Mouse (Mus musculus): ENCODE measurements around the gene Vmn1r233. TPM values are rescaled to one million over a fixed set of nuclear protein-coding genes. Genes with fewer than 3 reads are reported as not detected.
A peak's percentile ranks its signal among the peaks of the same experiment; 100 is the strongest.

Gene Vmn1r233
- not detected in 2 replicates for polyA plus RNA-seq (2015; fragmentation: Nextera tagmentation; extraction: Ambion mirVana)

GRCm38 (mm10) chr17:20996364-20996763, at the start of gene Vmn1r233:
Gene Vmn1r233 (minus strand): TSS chr17:20996464.
- ATAC-seq (ENCODE audit: low read depth) = no peak
- 0 out of 2 replicates have a peak, but pooled peaks cover 3% of the 10 kb centered on the region for H3K27me3 ChIP-seq
- DNase-seq = no peak
- no peaks in the 10 kb centered on the region for H3K4me1 ChIP-seq (replicated peaks)
- no peak within 1 kb of the TSS for H3K4me3 ChIP-seq (replicated peaks)
- no peak within 1 kb of the TSS for H3K4me2 ChIP-seq
- no peaks in the 10 kb centered on the region for H3K36me3 ChIP-seq
- no peak within 1 kb of the TSS for H3K9ac ChIP-seq
- H3K27ac ChIP-seq = no peak within 1 kb of the TSS
- H3K9me3 ChIP-seq (replicated peaks) = no peaks in the 10 kb centered on the region

- Histone ChIP-seq H3K36me3 (peaks cover 43% of the 10 kb centered on the region), H3K9ac (no peak overlapping the region), H3K9me3 (replicated peaks) (no peaks in the 10 kb centered on the region), H3K27ac (peak overlapping the region; percentile 72), H3K27me3 (no peaks in the 10 kb centered on the region), H3K4me2 (peak overlapping the region; percentile 43), H3K4me1 (replicated peaks) (peaks cover 36% of the 10 kb centered on the region), H3K4me3 (replicated peaks) (no peak overlapping the region)
- ATAC-seq (ENCODE audit: low read depth) (peak; percentile 89), DNase-seq (no peak)
- WGBS (ENCODE audit: insufficient replicate concordance) = 21% methylated on average over 1 of the region's 1 CpGs
These were observed 22.3 kb upstream of the Vmn1r233 start for GRCm38 (mm10) chr17:21018410-21019080.

- peaks cover 22% of the 10 kb centered on the region for H3K4me1 ChIP-seq (replicated peaks)
- DNase-seq (no peak), ATAC-seq (ENCODE audit: low read depth) (no peak)
- H3K27ac ChIP-seq = peak overlapping the region; percentile 83
- H3K4me2 ChIP-seq = peak overlapping the region; percentile 79
- H3K4me3 ChIP-seq (replicated peaks) = peak overlapping the region; percentile 75
- no peaks in the 10 kb centered on the region for H3K9me3 ChIP-seq (replicated peaks)
- H3K36me3 ChIP-seq = peaks cover 21% of the 10 kb centered on the region
- H3K27me3 ChIP-seq = no peaks in the 10 kb centered on the region
- WGBS (ENCODE audit: insufficient replicate concordance) = 19% methylated on average over 1 of the region's 1 CpGs
- H3K9ac ChIP-seq = peak overlapping the region; percentile 80
These were observed 13.5 kb upstream of the Vmn1r233 start for GRCm38 (mm10) chr17:21009726-21010125.

- Histone ChIP-seq H3K27me3 (no peaks in the 10 kb centered on the region), H3K4me2 (peak within 1 kb of the TSS; percentile 79), H3K27ac (peak within 1 kb of the TSS; percentile 83), H3K9ac (peak within 1 kb of the TSS; percentile 80), H3K9me3 (replicated peaks) (no peaks in the 10 kb centered on the region), H3K4me3 (replicated peaks) (peak within 1 kb of the TSS; percentile 75), H3K36me3 (peaks cover 18% of the 10 kb centered on the region), H3K4me1 (replicated peaks) (peaks cover 21% of the 10 kb centered on the region)
- ATAC-seq (ENCODE audit: low read depth) (peak; percentile 96), DNase-seq (peak; percentile 77)
- 5% methylated on average over 36 of the region's 36 CpGs for WGBS (ENCODE audit: insufficient replicate concordance)
These were observed 12.4 kb upstream of the Vmn1r233 start, which contains the start of gene Zfp160 for GRCm38 (mm10) chr17:21008382-21009331. Gene Zfp160 (plus strand): TSS chr17:21008903.

GRCm38 (mm10) chr17:20993716-20994115, 2.5 kb downstream of the Vmn1r233 start:
- no peak overlapping the region for H3K4me3 ChIP-seq (replicated peaks)
- WGBS (ENCODE audit: insufficient replicate concordance) = 54% methylated on average over 2 of the region's 2 CpGs
- H3K9me3 ChIP-seq (replicated peaks) = no peaks in the 10 kb centered on the region
- H3K36me3 ChIP-seq = no peaks in the 10 kb centered on the region
- H3K4me1 ChIP-seq (replicated peaks) = no peaks in the 10 kb centered on the region
- H3K9ac ChIP-seq = no peak overlapping the region
- DNase-seq (no peak), ATAC-seq (ENCODE audit: low read depth) (no peak)
- H3K4me2 ChIP-seq = no peak overlapping the region
- H3K27me3 ChIP-seq = no peaks in the 10 kb centered on the region
- no peak overlapping the region for H3K27ac ChIP-seq

GRCm38 (mm10) chr17:20966681-20967080, 29.6 kb downstream of the Vmn1r233 start:
- ATAC-seq (ENCODE audit: low read depth) (no peak), DNase-seq (no peak)
- Histone ChIP-seq H3K36me3 (peaks cover 78% of the 10 kb centered on the region), H3K9me3 (replicated peaks) (no peaks in the 10 kb centered on the region), H3K4me1 (replicated peaks) (no peaks in the 10 kb centered on the region), H3K27me3 (no peaks in the 10 kb centered on the region), H3K4me2 (no peak overlapping the region), H3K4me3 (replicated peaks) (no peak overlapping the region), H3K27ac (no peak overlapping the region), H3K9ac (no peak overlapping the region)

GRCm38 (mm10) chr17:20965421-20965820, 30.8 kb downstream of the Vmn1r233 start:
- H3K4me3 ChIP-seq (replicated peaks) = no peak overlapping the region
- H3K27me3 ChIP-seq = no peaks in the 10 kb centered on the region
- H3K9ac ChIP-seq = no peak overlapping the region
- ATAC-seq (ENCODE audit: low read depth) = no peak
- DNase-seq = no peak
- 81% methylated on average over 4 of the region's 4 CpGs for WGBS (ENCODE audit: insufficient replicate concordance)
- no peak overlapping the region for H3K4me2 ChIP-seq
- H3K36me3 ChIP-seq = peaks cover 91% of the 10 kb centered on the region
- H3K4me1 ChIP-seq (replicated peaks) = no peaks in the 10 kb centered on the region
- H3K27ac ChIP-seq = no peak overlapping the region
- H3K9me3 ChIP-seq (replicated peaks) = no peaks in the 10 kb centered on the region

GRCm38 (mm10) chr17:20960386-20960785, 35.9 kb downstream of the Vmn1r233 start:
- WGBS (ENCODE audit: insufficient replicate concordance) = 81% methylated on average over 5 of the region's 5 CpGs
- ATAC-seq (ENCODE audit: low read depth) = no peak

GRCm38 (mm10) chr17:20946636-20947035, 49.6 kb downstream of the Vmn1r233 start:
- Histone ChIP-seq H3K9me3 (replicated peaks) (no peaks in the 10 kb centered on the region), H3K4me1 (replicated peaks) (peaks cover 34% of the 10 kb centered on the region), H3K27me3 (no peaks in the 10 kb centered on the region), H3K4me3 (replicated peaks) (peak overlapping the region; percentile 86), H3K4me2 (peak overlapping the region; percentile 91), H3K9ac (peak overlapping the region; percentile 87), H3K36me3 (peaks cover 6% of the 10 kb centered on the region), H3K27ac (no peak overlapping the region)
- ATAC-seq (ENCODE audit: low read depth) (no peak), DNase-seq (no peak)

More at GRCm38 (mm10) chr17:20960386-20960785, 35.9 kb downstream of the Vmn1r233 start:
- Histone ChIP-seq H3K9ac (no peak overlapping the region), H3K4me1 (replicated peaks) (no peaks in the 10 kb centered on the region), H3K9me3 (replicated peaks) (no peaks in the 10 kb centered on the region), H3K27ac (no peak overlapping the region), H3K4me3 (replicated peaks) (no peak overlapping the region), H3K36me3 (peaks cover 99% of the 10 kb centered on the region), H3K27me3 (no peaks in the 10 kb centered on the region), H3K4me2 (no peak overlapping the region)
- no peak for DNase-seq

- Histone ChIP-seq H3K4me2 (peak overlapping the region; percentile 91), H3K9me3 (replicated peaks) (no peaks in the 10 kb centered on the region), H3K4me3 (replicated peaks) (peak overlapping the region; percentile 86), H3K27me3 (no peaks in the 10 kb centered on the region), H3K4me1 (replicated peaks) (peaks cover 34% of the 10 kb centered on the region), H3K9ac (peak overlapping the region; percentile 87), H3K36me3 (peaks cover 2% of the 10 kb centered on the region; the same call in 1 of the 2 replicates), H3K27ac (peak overlapping the region; percentile 92)
- ATAC-seq (ENCODE audit: low read depth) (no peak), DNase-seq (peak; percentile 11)
- WGBS (ENCODE audit: insufficient replicate concordance) = under 1% methylated on average over 13 of the region's 13 CpGs
These were observed 50.2 kb downstream of the Vmn1r233 start for GRCm38 (mm10) chr17:20946026-20946565.
